Comparison of ENCODE assay signal across 21 mouse cellular contexts in the genomic region with DNA sequence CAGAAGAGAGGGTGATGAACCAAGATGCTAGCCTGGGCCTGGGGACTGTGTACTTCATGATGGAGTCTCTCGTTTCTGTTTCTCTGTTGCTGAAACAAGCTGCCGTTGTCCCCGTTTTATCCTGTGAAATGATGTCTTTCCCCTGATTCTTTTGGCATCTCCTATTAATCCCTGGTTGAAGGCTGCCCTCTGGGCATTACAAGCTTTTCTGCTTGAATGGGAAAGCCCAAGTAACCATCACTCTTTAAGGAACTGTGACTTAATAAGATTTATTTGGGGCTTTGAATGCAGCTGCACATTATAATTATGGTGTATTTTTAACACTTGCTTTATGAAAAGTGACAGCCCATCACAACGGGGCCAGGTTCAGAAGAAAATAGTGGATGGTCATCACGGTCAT. TPM values are rescaled to one million over a fixed set of nuclear protein-coding genes. Genes with fewer than 3 reads are reported as not detected.
DNase-seq lines count a peak whose midpoint lies in the region; ATAC-seq and TF ChIP-seq lines count a peak whose summit lies in the region.
"Had no signal": no experiment of that assay in that cellular context is flagged by ENCODE, and none has a peak within 500 bp of the region (broad histone marks: within the 10 kb centered on the region; RNA-seq: fewer than 3 reads in every experiment).

No protein-coding gene starts in this region.

- H3K27me3 ChIP-seq in midbrain, embryonic 14.5 days (ENCODE audit: control insufficient read depth, insufficient read depth, low read length) = no peaks in the 10 kb centered on the region
- H3K27me3 ChIP-seq in midbrain, embryonic 13.5 days = no peaks in the 10 kb centered on the region
- no peaks in the 10 kb centered on the region for H3K27me3 ChIP-seq in kidney, embryonic 14.5 days (ENCODE audit: control insufficient read depth, insufficient read depth, low read length)
- H3K27me3 ChIP-seq: embryonic facial prominence, embryonic 12.5 days; forebrain, embryonic 13.5 days; forebrain, embryonic 15.5 days had no signal

- WGBS in midbrain, embryonic 14.5 days = 22% methylated on average over 5 of the region's 5 CpGs
- 42% methylated on average over 5 of the region's 5 CpGs for WGBS in midbrain, embryonic 13.5 days
- 77% methylated on average over 5 of the region's 5 CpGs for WGBS in kidney, embryonic 14.5 days

- no peak for TF ChIP-seq POLR2A in brain, embryonic 14.5 days (IDR thresholded peaks at IDR 0.05; ENCODE audit: borderline replicate concordance, extremely low read depth, insufficient read depth, insufficient read length, poor library complexity, severe bottlenecking)

- H3K9me3 ChIP-seq in midbrain, embryonic 14.5 days (ENCODE audit: control insufficient read depth, low read length) = no peaks in the 10 kb centered on the region
- H3K9me3 ChIP-seq in midbrain, embryonic 13.5 days = no peaks in the 10 kb centered on the region
- no peaks in the 10 kb centered on the region for H3K9me3 ChIP-seq in kidney, embryonic 14.5 days (ENCODE audit: control insufficient read depth, low read length)
- H3K9me3 ChIP-seq: embryonic facial prominence, embryonic 10.5 days; embryonic facial prominence, embryonic 12.5 days; forebrain, embryonic 13.5 days; forebrain, embryonic 15.5 days had no signal

- H3K36me3 ChIP-seq in midbrain, embryonic 14.5 days (ENCODE audit: control insufficient read depth, insufficient read depth, low read length) = no peaks in the 10 kb centered on the region
- H3K36me3 ChIP-seq in midbrain, embryonic 13.5 days = no peaks in the 10 kb centered on the region
- no peaks in the 10 kb centered on the region for H3K36me3 ChIP-seq in kidney, embryonic 14.5 days (ENCODE audit: control insufficient read depth, insufficient read depth, low read length)
- H3K36me3 ChIP-seq: embryonic facial prominence, embryonic 10.5 days; embryonic facial prominence, embryonic 12.5 days; forebrain, embryonic 15.5 days had no signal

- no peak overlapping the region for H3K4me3 ChIP-seq in midbrain, embryonic 14.5 days (replicated peaks; ENCODE audit: low read depth, low read length)
- no peak overlapping the region for H3K4me3 ChIP-seq in midbrain, embryonic 13.5 days (replicated peaks)
- H3K4me3 ChIP-seq in kidney, embryonic 14.5 days (ENCODE audit: low read length) = no peak overlapping the region
- H3K4me3 ChIP-seq: embryonic facial prominence, embryonic 10.5 days; embryonic facial prominence, embryonic 12.5 days; forebrain, embryonic 13.5 days; forebrain, embryonic 15.5 days had no signal

- H3K27ac ChIP-seq in midbrain, embryonic 14.5 days (replicated peaks; ENCODE audit: low read depth, low read length) = no peak overlapping the region
- H3K27ac ChIP-seq in midbrain, embryonic 13.5 days = no peak overlapping the region
- no peak overlapping the region for H3K27ac ChIP-seq in kidney, embryonic 14.5 days (ENCODE audit: low read depth, low read length)
- H3K27ac ChIP-seq: embryonic facial prominence, embryonic 10.5 days; embryonic facial prominence, embryonic 12.5 days; forebrain, embryonic 13.5 days; forebrain, embryonic 15.5 days had no signal

- no peak overlapping the region for H3K4me2 ChIP-seq in midbrain, embryonic 14.5 days (ENCODE audit: low read length)
- H3K4me2 ChIP-seq in midbrain, embryonic 13.5 days (replicated peaks) = no peak overlapping the region
- no peak overlapping the region for H3K4me2 ChIP-seq in kidney, embryonic 14.5 days (replicated peaks; ENCODE audit: low read depth, low read length)
- H3K4me2 ChIP-seq: embryonic facial prominence, embryonic 12.5 days; forebrain, embryonic 13.5 days; forebrain, embryonic 15.5 days had no signal

- no peak for ATAC-seq in midbrain, embryonic 14.5 days (ENCODE audit: low FRiP score, low TSS enrichment)
- no peak for ATAC-seq in midbrain, embryonic 13.5 days
- no peak for ATAC-seq in kidney, embryonic 14.5 days (ENCODE audit: low FRiP score, low TSS enrichment)
- ATAC-seq: activated CD4-positive, CD25-positive, alpha-beta regulatory T cell, adult 4 months; forebrain, embryonic 13.5 days; forebrain, embryonic 15.5 days; forebrain, postnatal 0 days had no signal

- no peak for TF ChIP-seq CTCF in brain, embryonic 14.5 days (IDR thresholded peaks at IDR 0.05; ENCODE audit: borderline replicate concordance, extremely low read depth, insufficient read depth, insufficient read length)

- DNase-seq in midbrain, embryonic 14.5 days = peak; percentile 28
- peak; percentile 35 for DNase-seq in brain, embryonic 14.5 days (ENCODE audit: low read depth)
- DNase-seq in retina, adult 2 months (ENCODE audit: low read depth, low spot score) = peak; percentile 6
- peak; percentile 75 for DNase-seq in retina, postnatal 1 day
- no peak for DNase-seq in T-cell, adult 2 months (ENCODE audit: low spot score)
- DNase-seq: adrenal gland, adult 8-10 months; adrenal gland, postnatal 14 days; adrenal gland, postnatal 36 days; cerebellum, adult 11-12 months; cerebellum, adult 2 months; cerebellum, adult 9-10 months; cerebellum, postnatal 10 days; cerebellum, postnatal 25 days; forebrain, postnatal 0 days had no signal

- H3K9ac ChIP-seq in midbrain, embryonic 14.5 days (replicated peaks; ENCODE audit: low read length) = no peak overlapping the region
- H3K9ac ChIP-seq in midbrain, embryonic 13.5 days (replicated peaks) = no peak overlapping the region
- H3K9ac ChIP-seq in kidney, embryonic 14.5 days (ENCODE audit: low read depth, low read length) = no peak overlapping the region
- H3K9ac ChIP-seq: embryonic facial prominence, embryonic 12.5 days; forebrain, embryonic 13.5 days; forebrain, embryonic 15.5 days; forebrain, postnatal 0 days had no signal

- H3K4me1 ChIP-seq in midbrain, embryonic 14.5 days (ENCODE audit: control insufficient read depth, insufficient read depth, low read length) = peaks cover 8% of the 10 kb centered on the region; the same call in 1 of the 2 replicates
- H3K4me1 ChIP-seq in midbrain, embryonic 13.5 days (replicated peaks) = peaks cover 14% of the 10 kb centered on the region
- no peaks in the 10 kb centered on the region; the same call in 1 of the 2 replicates for H3K4me1 ChIP-seq in kidney, embryonic 14.5 days (ENCODE audit: control insufficient read depth, insufficient read depth, low read length)
- H3K4me1 ChIP-seq: embryonic facial prominence, embryonic 10.5 days; embryonic facial prominence, embryonic 12.5 days had no signal

RNA-seq across cellular contexts. Expression of a gene that starts 40.4 kb away (rescaled TPM):
- 61.2 and 74.9 TPM in 2 replicates for polyA plus RNA-seq in midbrain, embryonic 14.5 days (2014; fragmentation: Nextera tagmentation; extraction: Ambion mirVana)
- polyA plus RNA-seq in midbrain, embryonic 13.5 days (2015; fragmentation: Nextera tagmentation; extraction: Ambion mirVana) = 54.2 and 55.6 TPM in 2 replicates
- polyA plus RNA-seq in brain, embryonic 14.5 days (2012; rRNA removed) = 57.9 and 105 TPM in 2 replicates
- 4.5 and 4.6 TPM in 2 replicates for polyA plus RNA-seq in kidney, embryonic 14.5 days (2014; fragmentation: Nextera tagmentation; extraction: Ambion mirVana)
